Mouse (Mus musculus): Measurements from ENCODE around the gene Gm10139. TPM values are rescaled to one million over a fixed set of nuclear protein-coding genes. Genes with fewer than 3 reads are reported as not detected.
"Not testable (repeated sequence)": the region's sequence is repeated elsewhere in the genome, so short reads cannot be mapped to it uniquely, and the experiment has no call there.

The Gm10139 gene
- not detected in 2 replicates for polyA plus RNA-seq (2015; fragmentation: Nextera tagmentation; extraction: Ambion mirVana)

DNA sequence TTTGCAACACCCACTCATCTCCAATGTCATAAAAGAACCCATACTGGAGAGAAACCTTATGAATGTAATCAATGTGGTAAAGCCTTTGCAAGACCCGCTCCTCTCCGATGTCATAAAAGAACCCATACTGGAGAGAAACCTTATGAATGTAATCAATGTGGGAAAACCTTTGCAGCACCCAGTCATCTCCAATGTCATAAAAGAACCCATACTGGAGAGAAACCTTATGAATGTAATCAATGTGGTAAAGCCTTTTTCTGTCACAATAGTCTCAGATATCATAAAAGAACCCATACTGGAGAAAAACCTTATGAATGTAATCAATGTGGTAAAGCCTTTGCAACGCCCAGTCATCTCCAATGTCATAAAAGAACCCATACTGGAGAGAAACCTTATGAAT, at the start of gene Gm10139:
Gene Gm10139, plus strand, starts transcription at position 301 of the 400 bp plus-strand sequence.
- DNase-seq (ENCODE audit: low spot score); ATAC-seq; H3K4me3 ChIP-seq (ENCODE audit: low read depth, low read length); H3K27ac ChIP-seq (ENCODE audit: low read length); H3K4me1 ChIP-seq (ENCODE audit: insufficient read depth, low read depth, low read length); H3K9me3 ChIP-seq (ENCODE audit: low read length); H3K9ac ChIP-seq (replicated peaks; ENCODE audit: low read depth); H3K36me3 ChIP-seq (ENCODE audit: insufficient read depth, low read length); H3K4me2 ChIP-seq (replicated peaks; ENCODE audit: low read depth, low read length); H3K27me3 ChIP-seq (replicated peaks; ENCODE audit: insufficient read depth, low read length): not testable (repeated sequence)
- WGBS, result 50% methylated on average over 1 of the region's 3 CpGs

DNA sequence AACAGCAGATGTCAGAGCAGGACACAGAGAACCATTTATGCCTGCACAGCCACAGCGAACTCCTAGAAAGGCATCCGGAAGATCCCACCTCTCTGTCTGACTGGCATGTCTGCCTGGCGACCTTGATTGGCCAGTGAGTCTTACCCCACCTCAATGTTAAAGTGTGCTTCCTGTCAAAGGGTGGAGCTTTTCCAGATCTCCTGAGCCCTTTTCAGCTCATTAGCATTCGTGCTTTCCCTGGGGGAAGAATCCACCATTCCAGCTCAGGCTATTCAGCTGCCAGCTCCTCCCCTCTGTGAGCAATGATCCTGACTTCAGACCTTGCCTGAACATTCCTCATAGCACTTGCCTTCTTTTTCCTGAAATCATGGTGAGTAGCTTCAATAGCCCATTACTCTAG, 45.2 kb downstream of the Gm10139 start:
- ATAC-seq; H3K36me3 ChIP-seq (ENCODE audit: insufficient read depth, low read length): not testable (repeated sequence)
- WGBS, result 71% methylated on average over 4 of the region's 4 CpGs

More for the DNA sequence above, 45.2 kb downstream of the Gm10139 start:
- not testable (repeated sequence) for H3K4me2 ChIP-seq (replicated peaks; ENCODE audit: low read depth, low read length); H3K9ac ChIP-seq (replicated peaks; ENCODE audit: low read depth); H3K27me3 ChIP-seq (replicated peaks; ENCODE audit: insufficient read depth, low read length); H3K4me3 ChIP-seq (ENCODE audit: low read depth, low read length); H3K27ac ChIP-seq (ENCODE audit: low read length); DNase-seq (ENCODE audit: low spot score); H3K9me3 ChIP-seq (ENCODE audit: low read length); H3K4me1 ChIP-seq (ENCODE audit: insufficient read depth, low read depth, low read length)

Other genes with a start within 250 kb of the Gm10139 start
- 7.0 and 7.7 TPM in 2 replicates for gene Zfp369, start 233.9 kb upstream of the Gm10139 start, polyA plus RNA-seq (2015; fragmentation: Nextera tagmentation; extraction: Ambion mirVana)

All from lung, postnatal 0 days (tissue).